Mouse (Mus musculus) ovary, postnatal 14 days (tissue): ENCODE data around the gene Serpine1.

ENCODE experiments used
- DNase-seq: peaks from one replicate; pipeline ENCODE4 v3.0.0; 2022; ENCODE audit warnings: low spot score

Serpine1 gene

DNA sequence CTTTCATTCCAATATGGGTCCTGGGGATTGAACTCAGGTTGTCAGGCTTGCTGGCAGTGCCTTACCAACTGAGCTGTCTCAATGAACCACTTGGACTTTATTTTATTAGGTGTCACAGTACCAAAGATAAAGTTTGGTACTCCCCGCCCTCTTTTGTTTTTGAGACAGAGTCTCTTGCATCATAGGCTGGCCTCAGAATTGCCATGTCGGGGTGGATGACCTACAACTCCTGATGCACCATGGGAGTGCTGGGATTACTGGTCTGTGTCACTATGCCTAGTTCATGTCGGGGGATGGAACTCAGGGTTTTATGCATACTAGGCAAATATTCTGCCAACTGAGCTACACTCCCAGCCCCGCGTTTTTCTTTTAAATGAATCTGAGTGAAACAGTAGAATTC, 17.2 kb downstream of the Serpine1 start:
- DNase-seq: no peak

DNA sequence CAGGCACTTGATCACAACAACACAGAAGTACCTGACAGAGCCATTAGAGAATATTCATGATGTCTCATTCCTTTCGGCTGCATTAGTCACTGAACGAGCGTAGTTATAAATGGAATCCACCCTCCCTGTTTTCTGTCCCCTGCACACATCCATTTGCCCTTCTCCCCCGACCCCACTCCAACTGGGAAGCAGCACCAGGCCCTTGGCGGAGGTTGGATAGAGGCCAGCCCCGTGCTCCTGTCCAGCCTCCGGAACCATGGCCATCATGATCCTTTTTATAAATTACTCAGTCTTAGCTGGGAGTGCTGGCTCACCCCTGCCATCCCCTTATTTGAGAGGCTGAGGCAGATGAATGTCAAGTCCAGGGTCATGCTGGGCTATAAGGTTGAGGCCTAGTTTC, 17.8 kb downstream of the Serpine1 start:
- DNase-seq: no peak

GRCm38 (mm10) chr5:137051914-137052505, 20.1 kb downstream of the Serpine1 start:
- DNase-seq: no peak

DNA sequence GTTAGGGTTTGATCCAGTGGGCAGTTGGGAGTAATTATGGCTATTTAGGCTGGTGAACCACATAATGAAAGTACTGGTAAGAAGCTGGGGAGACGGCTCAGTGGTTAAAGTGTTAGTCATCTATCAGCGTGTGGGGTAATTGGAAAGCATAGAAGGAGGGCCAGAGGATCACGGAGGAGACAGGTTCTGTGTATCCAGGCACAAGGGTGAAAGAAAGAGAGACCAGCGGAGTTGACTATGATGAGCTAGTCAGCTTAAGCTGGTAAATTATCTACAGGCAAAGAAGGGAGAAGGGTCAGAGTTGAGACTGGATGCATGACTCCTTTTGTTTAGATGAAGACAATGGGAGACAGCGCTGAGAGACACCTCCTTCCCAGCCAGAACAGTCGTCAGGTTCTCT, 20.9 kb downstream of the Serpine1 start:
- DNase-seq: no peak

DNA sequence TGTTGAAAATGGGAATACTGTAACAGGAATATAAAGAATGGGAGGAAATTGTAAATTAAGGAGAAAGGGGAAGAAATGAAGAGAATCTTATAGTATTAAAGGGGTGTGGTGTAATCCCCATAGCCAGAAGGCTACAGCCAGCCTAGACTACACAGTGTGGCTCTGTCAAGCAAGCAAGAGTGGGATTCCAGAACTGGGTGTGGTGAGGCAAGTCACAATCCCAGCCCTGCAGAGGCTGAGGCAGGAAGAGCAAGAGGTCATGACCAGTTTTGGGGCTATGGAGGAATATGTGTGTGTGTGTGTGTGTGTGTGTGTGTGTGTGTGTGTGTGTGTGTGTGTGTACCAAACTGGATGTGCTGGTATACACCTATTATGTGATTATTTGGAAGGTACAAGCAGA, 25.1 kb downstream of the Serpine1 start:
- no peak for DNase-seq

- DNase-seq: no peak
Observed at GRCm38 (mm10) chr5:137046324-137046718, 25.7 kb downstream of the Serpine1 start.

DNA sequence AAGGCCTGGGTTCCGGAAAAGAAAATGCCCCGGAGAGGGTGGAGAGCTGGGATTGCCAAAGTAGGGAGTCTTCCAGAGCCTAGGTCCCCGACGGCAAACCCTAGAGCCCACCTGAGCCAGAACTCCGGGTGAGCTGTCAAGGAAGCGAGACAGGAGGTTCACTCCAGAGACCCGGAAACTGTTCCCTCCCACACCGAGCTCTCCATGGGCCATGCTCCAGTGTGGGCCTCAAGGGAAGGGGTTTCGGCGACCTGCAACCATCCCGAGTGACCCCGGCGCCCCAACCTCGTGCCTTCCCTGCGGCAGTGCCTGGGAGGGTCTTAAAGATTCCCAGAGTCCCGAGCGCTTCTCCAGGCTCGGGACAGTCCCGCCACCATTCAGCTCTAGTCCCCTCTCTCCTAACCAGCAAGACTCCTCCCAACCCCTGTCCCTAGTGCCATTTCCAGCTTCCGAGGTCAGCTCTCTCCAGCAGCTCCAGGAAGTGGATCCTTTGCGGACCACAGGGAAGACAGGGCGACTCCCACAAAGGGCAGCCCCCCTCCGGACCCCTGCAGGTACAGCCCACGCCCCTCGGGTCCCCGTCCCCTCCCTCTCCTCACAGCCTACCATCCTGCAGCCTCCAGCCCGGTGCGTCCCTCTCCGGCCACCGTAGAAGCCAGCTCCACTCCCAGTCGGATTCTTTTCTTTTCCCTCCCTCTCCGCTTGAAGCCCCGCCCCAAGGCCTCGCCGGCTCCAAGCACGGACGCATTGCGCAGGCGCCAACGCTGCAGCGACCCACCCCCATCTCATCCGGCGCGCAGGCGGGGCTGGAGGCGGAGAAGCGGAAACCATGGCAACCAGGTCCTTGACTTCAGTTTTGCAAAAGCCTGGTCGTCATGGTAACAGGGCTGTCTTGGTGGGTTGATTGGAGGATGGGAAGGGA, 26.4 kb downstream of the Serpine1 start, which contains the start of gene Ap1s1:
Gene Ap1s1, minus strand, starts transcription at position 734 of the 922 bp plus-strand sequence.
- DNase-seq: peak; percentile 97

- no peak for DNase-seq
Observed at GRCm38 (mm10) chr5:137043997-137044396, 28.1 kb downstream of the Serpine1 start.

DNA sequence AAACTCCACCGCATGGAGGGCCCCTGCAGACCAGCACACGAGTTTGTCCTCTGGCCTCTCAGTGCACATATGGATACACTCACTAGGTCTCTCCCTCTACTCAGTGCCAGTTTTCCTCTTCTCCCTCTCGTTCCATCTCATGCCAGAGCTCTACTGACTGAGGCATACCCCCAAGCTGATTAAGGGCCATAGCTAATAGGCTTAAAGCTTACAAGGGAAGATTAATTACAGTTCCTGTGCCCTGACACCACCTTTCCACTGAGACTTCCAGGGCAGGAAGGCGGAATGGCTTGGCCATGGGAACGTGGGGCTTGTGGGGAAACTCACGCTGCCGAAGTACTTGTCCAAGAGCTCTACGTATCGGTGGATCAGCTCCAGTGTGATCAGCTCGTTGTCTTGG, 30.6 kb downstream of the Serpine1 start:
- DNase-seq: no peak

DNA sequence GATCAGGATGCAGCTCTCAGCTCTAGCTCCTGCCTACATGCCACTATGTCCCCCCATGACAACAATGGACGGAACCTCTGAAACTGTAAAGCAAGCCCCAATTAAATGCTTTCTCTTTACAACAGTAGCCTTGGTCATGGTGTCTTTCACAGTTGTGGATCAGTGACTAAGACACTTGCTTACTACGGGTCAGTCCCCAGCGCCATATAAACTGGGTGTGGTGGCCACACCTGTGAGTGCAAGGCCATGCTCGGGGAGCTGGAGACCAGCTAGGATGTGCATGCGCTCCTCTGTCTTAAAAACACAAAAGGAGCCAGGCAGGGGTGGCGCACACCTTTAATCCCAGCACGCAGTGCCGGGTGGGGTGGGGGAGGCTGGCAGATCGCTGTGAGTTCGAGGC, 32.6 kb downstream of the Serpine1 start:
- no peak for DNase-seq

GRCm38 (mm10) chr5:137036211-137036610, 35.9 kb downstream of the Serpine1 start:
- DNase-seq: no peak

- peak; percentile 78 for DNase-seq
Observed at GRCm38 (mm10) chr5:137032641-137033074, 39.4 kb downstream of the Serpine1 start.

- DNase-seq: no peak
Observed at GRCm38 (mm10) chr5:137032033-137032421, 40.0 kb downstream of the Serpine1 start.

DNA sequence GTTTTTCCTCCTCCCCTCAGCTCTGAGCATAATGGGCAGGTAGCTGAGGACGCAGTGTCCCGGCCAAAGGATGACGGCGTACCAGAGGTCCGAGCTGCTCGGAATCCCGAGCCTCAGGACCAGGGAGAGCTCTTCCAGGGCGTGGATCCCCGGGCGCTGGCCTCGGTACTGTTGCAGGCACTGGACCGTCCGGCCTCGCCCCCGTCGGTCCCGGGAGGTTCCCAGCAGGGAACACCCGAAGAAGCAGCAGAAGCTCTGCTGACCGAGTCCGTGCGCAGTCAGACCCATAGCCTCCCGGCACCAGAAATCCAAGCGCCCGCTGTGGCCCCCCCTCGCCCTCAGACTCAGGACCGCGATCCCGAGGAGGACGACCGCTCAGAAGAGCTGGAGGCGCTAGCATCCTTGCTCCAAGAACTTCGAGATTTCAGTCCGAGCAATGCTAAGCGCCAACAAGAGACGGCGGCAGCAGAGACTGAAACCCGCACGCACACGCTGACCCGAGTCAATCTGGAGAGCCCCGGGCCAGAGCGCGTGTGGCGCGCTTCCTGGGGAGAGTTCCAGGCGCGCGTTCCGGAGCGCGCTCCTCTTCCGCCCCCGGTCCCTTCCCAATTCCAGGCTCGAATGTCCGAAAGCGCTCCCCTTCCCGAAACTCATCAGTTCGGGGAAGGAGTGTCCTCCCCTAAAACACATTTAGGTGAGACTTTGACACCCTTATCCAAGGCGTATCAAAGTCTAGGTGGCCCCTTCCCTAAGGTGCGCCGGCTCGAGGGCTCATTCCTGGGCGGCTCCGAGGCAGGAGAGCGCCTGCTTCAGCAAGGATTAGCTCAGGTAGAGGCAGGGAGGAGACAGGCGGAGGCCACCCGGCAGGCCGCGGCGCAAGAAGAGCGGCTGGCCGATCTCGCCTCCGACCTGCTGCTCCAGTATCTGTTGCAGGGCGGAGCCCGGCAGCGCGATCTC, 40.7 kb downstream of the Serpine1 start:
- peak; percentile 24 for DNase-seq

GRCm38 (mm10) chr5:137030416-137030810, 41.7 kb downstream of the Serpine1 start:
- DNase-seq: no peak

GRCm38 (mm10) chr5:137029643-137030415, 42.2 kb downstream of the Serpine1 start:
- DNase-seq: peak; percentile 97

DNA sequence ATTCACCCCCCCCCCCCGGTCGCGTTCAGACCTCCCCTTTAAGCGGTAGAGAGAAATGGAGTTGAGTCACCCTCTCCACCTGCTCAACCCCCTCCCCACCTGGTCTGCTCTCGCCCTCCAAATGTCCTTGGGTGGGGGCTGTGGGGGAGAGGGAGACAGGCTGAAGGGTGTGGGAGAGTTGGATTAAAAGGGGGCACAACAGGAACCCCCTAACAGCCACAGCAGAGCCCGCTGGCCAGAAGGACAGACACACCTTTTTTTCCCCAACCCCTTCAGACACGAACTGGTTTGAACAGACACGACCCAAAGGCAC, 42.8 kb downstream of the Serpine1 start:
- no peak for DNase-seq

DNA sequence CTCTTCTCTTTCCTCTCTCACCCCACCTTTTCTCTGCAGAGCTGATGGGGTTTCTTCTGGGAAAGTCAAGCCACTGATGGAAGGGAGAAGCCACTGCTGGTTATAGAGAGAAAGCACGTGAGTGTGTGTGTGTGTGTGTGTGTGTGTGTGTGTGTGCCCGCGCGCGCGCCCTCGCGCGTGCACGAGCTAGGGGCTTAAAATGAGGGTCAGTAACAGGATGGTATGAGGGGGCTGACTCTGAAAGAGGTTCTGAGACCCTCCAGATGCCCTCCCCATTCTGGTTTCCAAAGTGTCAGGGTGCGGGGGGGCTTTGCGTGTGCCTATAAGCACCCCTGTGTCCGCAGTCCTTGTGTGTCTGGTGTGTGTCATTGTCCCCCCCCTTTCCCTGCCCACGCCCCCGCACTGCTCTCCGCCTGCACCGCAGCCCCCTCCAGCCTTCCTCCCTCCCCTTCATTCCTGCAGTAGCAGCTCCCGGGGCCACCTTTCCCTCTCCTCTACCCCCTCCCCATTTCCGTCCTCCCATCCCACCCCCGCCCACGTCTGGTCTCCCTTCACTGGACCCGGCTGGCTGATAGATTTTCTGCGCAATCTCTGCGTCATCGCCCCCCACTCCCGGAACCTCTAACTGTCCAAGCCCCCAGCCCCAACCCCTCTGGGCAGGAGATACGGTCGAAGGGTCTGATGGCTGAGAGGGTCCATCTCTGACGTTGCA, 43.4 kb downstream of the Serpine1 start:
- DNase-seq: no peak

GRCm38 (mm10) chr5:137026092-137026491, 46.0 kb downstream of the Serpine1 start, which contains the start of gene Vgf:
Gene Vgf, plus strand, starts transcription at chr5:137026392.
- DNase-seq: no peak

- peak; percentile 85 for DNase-seq
Observed at GRCm38 (mm10) chr5:137025132-137025531, 46.9 kb downstream of the Serpine1 start.

- DNase-seq: no peak
Observed at GRCm38 (mm10) chr5:137024318-137024717, 47.8 kb downstream of the Serpine1 start.
